Mouse (Mus musculus): ENCODE measurements around the gene Rpl27a. TPM values are rescaled to one million over a fixed set of nuclear protein-coding genes. Genes with fewer than 3 reads are reported as not detected.

Gene Rpl27a
- total RNA-seq, 4 experiments from 2014 or later: 66.8 to 96.7 (median 83.2) TPM

DNA sequence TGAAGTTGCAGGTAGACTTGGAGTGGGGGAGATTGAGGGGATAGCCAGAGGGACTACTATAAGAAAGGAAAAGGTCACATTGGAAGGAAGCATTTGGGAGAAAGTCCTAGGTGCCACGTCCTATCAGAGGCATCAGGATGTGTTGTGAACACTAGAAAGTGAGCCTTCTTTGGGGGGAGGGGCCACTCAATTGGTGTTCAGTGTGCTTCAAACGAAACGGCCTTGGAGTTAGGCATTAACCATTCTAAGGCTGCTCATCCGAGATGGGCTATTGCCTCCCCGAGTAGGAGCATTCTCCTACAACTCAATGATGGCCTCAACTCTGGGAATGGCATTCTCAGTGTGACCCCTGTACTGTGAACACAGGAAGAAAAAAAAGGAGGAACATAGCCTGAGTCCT is 43.7 kb downstream of the Rpl27a start:
- no peak for DNase-seq (ENCODE audit: low spot score in 2 of 2)

DNA sequence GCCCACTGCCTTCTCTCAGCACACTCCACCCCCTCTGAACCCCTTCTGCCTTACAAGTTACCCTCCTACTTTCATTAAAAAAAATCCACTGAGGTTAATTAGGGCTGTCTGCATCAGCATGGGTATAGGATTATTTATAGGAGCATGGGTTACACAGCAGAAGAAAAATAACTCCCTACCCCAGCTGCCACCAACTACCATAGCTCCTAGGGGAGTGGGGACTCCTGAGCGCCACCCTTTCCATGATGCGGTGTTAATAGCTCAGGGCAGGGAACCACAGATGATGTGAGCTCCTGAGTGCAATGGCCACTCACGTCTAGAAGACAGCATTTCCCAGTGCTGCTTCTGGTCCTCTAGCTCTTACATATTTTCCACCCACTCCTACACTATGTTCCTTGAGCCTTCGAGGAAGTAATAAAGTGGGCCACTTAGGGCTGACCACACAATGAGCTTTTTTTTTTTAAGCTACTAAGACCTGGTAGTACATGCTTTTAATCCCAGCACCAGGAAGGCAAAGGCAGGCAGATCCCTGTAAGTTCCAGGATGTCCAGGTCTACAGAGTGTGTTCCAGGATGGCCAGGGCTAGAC is 44.9 kb downstream of the Rpl27a start:
- no peak for DNase-seq (ENCODE audit: low spot score in 2 of 2)

- DNase-seq (ENCODE audit: low spot score in 2 of 2): no peak
Observed at GRCm38 (mm10) chr7:109566327-109566726, 47.4 kb downstream of the Rpl27a start.

- DNase-seq (ENCODE audit: low spot score in 2 of 2): no peak
Observed at GRCm38 (mm10) chr7:109566841-109567768, 48.2 kb downstream of the Rpl27a start.

DNA sequence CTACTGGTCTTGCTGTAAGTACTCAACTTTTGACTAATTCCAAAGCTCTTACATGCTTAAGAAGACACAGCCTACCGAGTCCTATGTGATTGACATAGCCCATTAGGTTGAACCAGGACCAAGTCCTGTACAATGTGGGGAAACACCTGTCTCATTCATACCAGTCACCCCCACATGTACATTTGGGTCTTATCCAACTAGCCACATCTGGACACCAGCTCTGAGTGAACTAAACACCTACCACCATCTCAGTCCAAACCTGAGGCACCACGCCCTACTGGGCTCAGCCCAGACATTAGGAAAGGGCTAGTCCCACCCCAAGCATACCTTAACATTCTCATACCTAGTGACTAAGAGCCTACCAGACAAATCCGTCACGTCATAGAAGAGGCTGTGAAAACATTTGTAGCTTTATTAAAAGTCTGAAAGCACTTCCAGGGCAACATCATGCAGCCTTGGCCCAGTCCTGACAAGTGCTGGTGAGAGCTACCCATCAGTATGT is 49.5 kb downstream of the Rpl27a start:
- no peak for DNase-seq (ENCODE audit: low spot score in 2 of 2)

Small RNA genes lying within 50 kb of the gene (microRNA-seq; reads per million reads assigned to microRNA genes)
- not detected for gene Gm47284

Other genes with a start within 250 kb of the Rpl27a start
- 10 to 100 TPM in 3 of 4 experiments, 1 to 10 TPM in 1; 4.0 to 13.1 (median 11.1) TPM for gene Stk33, start 80.1 kb upstream of the Rpl27a start, total RNA-seq (2022)
- under 1 TPM; 0.07 to 0.13 (median 0.12) TPM for gene Trim66, start 11.0 kb upstream of the Rpl27a start, total RNA-seq (2022)
- 1 to 10 TPM; 3.7 to 5.7 (median 4.7) TPM for gene St5, start 184.5 kb downstream of the Rpl27a start, total RNA-seq (2022)
- 10 to 100 TPM; 15.6 to 26.7 (median 24.0) TPM for gene Akip1, start 184.5 kb downstream of the Rpl27a start, total RNA-seq (2022)
- not detected for gene BC051019, start 204.7 kb downstream of the Rpl27a start, total RNA-seq (2022)
- not detected for gene Ascl3, start 212.6 kb downstream of the Rpl27a start, total RNA-seq (2022)
- gene Tmem9b, start 233.7 kb downstream of the Rpl27a start, total RNA-seq (2022): 10 to 100 TPM; 28.9 to 32.9 (median 31.3) TPM